Mouse (Mus musculus) embryo, embryonic 11.5 days (tissue): ENCODE measurements around the gene Klhdc7b.

Experiments used
- DNase-seq: peaks from one replicate; pipeline ENCODE4 v3.0.0-alpha.2; 2012; ENCODE audit warnings: low read depth, low spot score

Klhdc7b gene

GRCm38 (mm10) chr15:89384617-89385016 lies at the start of gene Klhdc7b:
Gene Klhdc7b (plus strand): TSS chr15:89384917.
- DNase-seq, result no peak

- no peak for DNase-seq
Observed at GRCm38 (mm10) chr15:89336422-89336821, 48.3 kb upstream of the Klhdc7b start.

- DNase-seq, result no peak
Observed at GRCm38 (mm10) chr15:89339696-89340095, 45.0 kb upstream of the Klhdc7b start.

GRCm38 (mm10) chr15:89340136-89340535 lies 44.6 kb upstream of the Klhdc7b start:
- DNase-seq, result no peak

GRCm38 (mm10) chr15:89341678-89342077 lies 43.0 kb upstream of the Klhdc7b start:
- no peak for DNase-seq

- DNase-seq, result no peak
Observed at GRCm38 (mm10) chr15:89343325-89343724, 41.4 kb upstream of the Klhdc7b start.

GRCm38 (mm10) chr15:89350447-89350846 lies 34.3 kb upstream of the Klhdc7b start:
- DNase-seq, result no peak

- no peak for DNase-seq
Observed at GRCm38 (mm10) chr15:89351302-89351701, 33.4 kb upstream of the Klhdc7b start.

GRCm38 (mm10) chr15:89352054-89352453 lies 32.7 kb upstream of the Klhdc7b start:
- no peak for DNase-seq

GRCm38 (mm10) chr15:89352795-89353194 lies 31.9 kb upstream of the Klhdc7b start:
- DNase-seq, result no peak

- DNase-seq, result no peak
Observed at GRCm38 (mm10) chr15:89353837-89354236, 30.9 kb upstream of the Klhdc7b start.

GRCm38 (mm10) chr15:89354455-89354854 lies 30.3 kb upstream of the Klhdc7b start:
- no peak for DNase-seq

GRCm38 (mm10) chr15:89355241-89356187 lies 29.2 kb upstream of the Klhdc7b start, which contains the start of the genes Lmf2 and Ncaph2:
Gene Lmf2 (minus strand): TSS chr15:89355659.
Gene Ncaph2 (plus strand): TSS chr15:89355719.
- peak; percentile 94 for DNase-seq

- DNase-seq, result peak; percentile 84
Observed at GRCm38 (mm10) chr15:89356372-89356771, 28.3 kb upstream of the Klhdc7b start.

- DNase-seq, result no peak
Observed at GRCm38 (mm10) chr15:89358784-89359183, 25.9 kb upstream of the Klhdc7b start.

- DNase-seq, result no peak
Observed at GRCm38 (mm10) chr15:89363051-89363450, 21.7 kb upstream of the Klhdc7b start.

GRCm38 (mm10) chr15:89365141-89365551 lies 19.6 kb upstream of the Klhdc7b start:
- no peak for DNase-seq

- no peak for DNase-seq
Observed at GRCm38 (mm10) chr15:89372068-89372467, 12.6 kb upstream of the Klhdc7b start.

- DNase-seq, result no peak
Observed at GRCm38 (mm10) chr15:89372536-89372935, 12.2 kb upstream of the Klhdc7b start.

GRCm38 (mm10) chr15:89373027-89373761 lies 11.5 kb upstream of the Klhdc7b start:
- DNase-seq, result peak; percentile 64

GRCm38 (mm10) chr15:89373762-89374248 lies 10.9 kb upstream of the Klhdc7b start, which contains the start of gene Sco2:
Gene Sco2 (minus strand): TSS chr15:89373846.
- DNase-seq, result peak; percentile 90

GRCm38 (mm10) chr15:89374340-89374739 lies 10.4 kb upstream of the Klhdc7b start:
- no peak for DNase-seq
